Mouse (Mus musculus) spleen, adult 2 months (tissue): ENCODE data around the gene Kif5c.

Source experiments
- CTCF ChIP-seq: fragments of 200-500 bp; IDR thresholded peaks from 2 replicates; pipeline ENCODE4 v1.5.1; 2011; ENCODE audit warnings: mild to moderate bottlenecking, inconsistent platforms; ENCODE audit not compliant: insufficient read depth, insufficient read length, insufficient replicate concordance; ENCODE audit errors: extremely low read depth
- POLR2A ChIP-seq: fragments of 200-500 bp; IDR thresholded peaks from 2 replicates; pipeline ENCODE4 v1.6.1; 2011; ENCODE audit warnings: low read depth, low read length, inconsistent platforms

GRCm38 (mm10) chr2:49814011-49814410 is 194.9 kb downstream of the Kif5c start:
- TF ChIP-seq CTCF: no peak
- no peak for TF ChIP-seq POLR2A
